Mouse (Mus musculus) embryonic facial prominence, embryonic 13.5 days (tissue): Measurements from ENCODE around the gene Eml4. TPM values are rescaled to one million over a fixed set of nuclear protein-coding genes. Genes with fewer than 3 reads are reported as not detected.

ENCODE experiments used
- ATAC-seq: fragments of 200-750 bp; cut with Nextera tagmentation; 2 replicates; pipeline ENCODE4 v1.8.0; 2017; ENCODE audit warnings: low read depth; ENCODE audit not compliant: insufficient number of reproducible peaks, insufficient read depth, low FRiP score, low TSS enrichment
- H3K27ac ChIP-seq: fragments of 300-500 bp; sonication (generic); 2 replicates; pipeline ENCODE4 v1.5.1; 2015; ENCODE audit warnings: moderate library complexity, mild to moderate bottlenecking, inconsistent platforms
- H3K27me3 ChIP-seq: fragments of 300-500 bp; sonication (generic); 2 replicates; pipeline ENCODE4 v1.6.1; 2015; ENCODE audit warnings: mild to moderate bottlenecking, inconsistent platforms
- H3K36me3 ChIP-seq: fragments of 300-500 bp; sonication (generic); 2 replicates; pipeline ENCODE4 v1.6.1; 2015; ENCODE audit warnings: mild to moderate bottlenecking, inconsistent platforms
- H3K4me1 ChIP-seq: fragments of 300-500 bp; sonication (generic); 2 replicates; pipeline ENCODE4 v1.6.1; 2015; ENCODE audit warnings: inconsistent platforms
- H3K4me2 ChIP-seq: fragments of 300-500 bp; sonication (generic); 2 replicates; pipeline ENCODE4 v1.6.1; 2015; ENCODE audit warnings: moderate library complexity, mild to moderate bottlenecking, inconsistent platforms
- H3K4me3 ChIP-seq: fragments of 300-500 bp; sonication (generic); 2 replicates; pipeline ENCODE4 v1.5.1; 2015; ENCODE audit warnings: mild to moderate bottlenecking, inconsistent platforms
- H3K9ac ChIP-seq: fragments of 300-500 bp; sonication (generic); 2 replicates; pipeline ENCODE4 v1.6.1; 2015; ENCODE audit warnings: mild to moderate bottlenecking, inconsistent platforms
- H3K9me3 ChIP-seq: fragments of 300-500 bp; sonication (generic); 2 replicates; pipeline ENCODE4 v1.6.1; 2016; ENCODE audit warnings: inconsistent platforms
- WGBS: fragments of 180-500 bp; shearing (Covaris S2); methylation state at CpG from one replicate; pipeline ENCODE4 v1.1.7; 2015; ENCODE audit warnings: mixed read lengths; 5-methylcytosine and 5-hydroxymethylcytosine counted together
- polyA plus RNA-seq: library from polyadenylated mRNA; unstranded; fragments of >200 nt; fragmentation: Nextera tagmentation; extraction: Ambion mirVana; gene quantifications from 2 replicates; pipeline ENCODE4 v1.2.1, GENCODE M21; 2015

The Eml4 gene
- polyA plus RNA-seq, 1 experiment from 2014 or later: 41.6 TPM

GRCm38 (mm10) chr17:83394013-83394412 lies 43.3 kb downstream of the Eml4 start:
- H3K27ac ChIP-seq: no peak overlapping the region
- WGBS: 86% methylated on average over 3 of the region's 3 CpGs

GRCm38 (mm10) chr17:83397571-83398100 lies 46.9 kb downstream of the Eml4 start:
- Histone ChIP-seq H3K9me3 (no peaks in the 10 kb centered on the region), H3K4me1 (peaks cover 19% of the 10 kb centered on the region), H3K9ac (no peak overlapping the region), H3K4me2 (no peak overlapping the region), H3K36me3 (no peaks in the 10 kb centered on the region), H3K27ac (peak overlapping the region; percentile 1; the same call in 1 of the 2 replicates), H3K27me3 (no peaks in the 10 kb centered on the region), H3K4me3 (no peak overlapping the region)
- 31% methylated on average over 6 of the region's 6 CpGs for WGBS
- no peak for ATAC-seq

More at GRCm38 (mm10) chr17:83394013-83394412, 43.3 kb downstream of the Eml4 start:
- no peak overlapping the region for H3K9ac ChIP-seq
- H3K9me3 ChIP-seq: no peaks in the 10 kb centered on the region
- no peak for ATAC-seq
- no peak overlapping the region for H3K4me3 ChIP-seq
- H3K27me3 ChIP-seq: no peaks in the 10 kb centered on the region
- no peaks in the 10 kb centered on the region for H3K36me3 ChIP-seq
- H3K4me1 ChIP-seq: peaks cover 7% of the 10 kb centered on the region
- no peak overlapping the region for H3K4me2 ChIP-seq

DNA sequence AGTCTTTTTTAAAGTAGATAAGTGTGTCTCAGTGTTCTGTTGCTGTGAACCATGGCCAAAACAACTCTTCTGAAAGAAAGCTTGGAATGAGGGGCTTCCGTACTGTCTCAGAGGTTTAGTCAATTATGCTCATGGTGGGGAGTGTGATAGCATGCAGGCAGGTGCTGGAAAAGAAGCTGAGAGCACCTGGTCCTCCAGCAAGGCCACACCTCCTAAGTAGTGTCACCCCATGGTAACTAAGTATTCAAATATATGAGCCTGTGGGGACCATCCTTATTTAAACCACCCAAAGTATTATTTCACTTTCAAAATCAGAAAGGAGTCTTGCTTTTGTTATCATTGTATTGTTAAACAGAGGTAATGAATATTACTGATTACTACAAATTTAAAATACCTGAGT lies 48.0 kb downstream of the Eml4 start:
- H3K4me1 ChIP-seq: peaks cover 19% of the 10 kb centered on the region
- no peak overlapping the region for H3K27ac ChIP-seq
- no peaks in the 10 kb centered on the region for H3K27me3 ChIP-seq
- no peak overlapping the region for H3K9ac ChIP-seq
- H3K36me3 ChIP-seq: peaks cover 8% of the 10 kb centered on the region
- no peak for ATAC-seq
- WGBS: 88% methylated on average over 1 of the region's 1 CpGs
- H3K9me3 ChIP-seq: no peaks in the 10 kb centered on the region
- H3K4me3 ChIP-seq: no peak overlapping the region
- no peak overlapping the region for H3K4me2 ChIP-seq

- WGBS: 86% methylated on average over 4 of the region's 4 CpGs
- Histone ChIP-seq H3K4me2 (no peak overlapping the region), H3K27me3 (no peaks in the 10 kb centered on the region), H3K27ac (no peak overlapping the region), H3K4me1 (no peaks in the 10 kb centered on the region), H3K9me3 (no peaks in the 10 kb centered on the region), H3K36me3 (peaks cover 30% of the 10 kb centered on the region), H3K9ac (no peak overlapping the region), H3K4me3 (no peak overlapping the region)
- ATAC-seq: no peak
These were observed 79.9 kb downstream of the Eml4 start for GRCm38 (mm10) chr17:83430607-83431006.

DNA sequence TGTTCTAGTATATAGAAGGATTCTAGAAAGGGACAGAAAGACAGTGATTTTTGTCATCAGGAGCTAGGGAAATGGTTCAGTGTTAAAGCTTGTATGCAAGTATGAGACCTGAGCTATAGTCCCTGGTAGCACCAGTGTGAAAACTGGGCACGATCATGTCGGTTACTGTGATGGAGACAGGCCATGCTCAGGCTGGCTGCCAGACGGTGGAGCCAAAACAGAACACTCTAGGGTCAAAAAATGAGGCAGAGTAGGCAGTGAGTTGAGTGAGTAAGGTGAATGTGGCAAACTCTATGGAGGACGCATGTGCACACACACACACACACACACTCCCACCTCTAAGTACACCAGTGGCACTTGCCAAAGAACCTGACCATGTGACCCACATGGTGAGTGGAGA lies 92.7 kb downstream of the Eml4 start:
- Histone ChIP-seq H3K4me1 (no peaks in the 10 kb centered on the region), H3K27ac (no peak overlapping the region), H3K36me3 (peaks cover 36% of the 10 kb centered on the region), H3K27me3 (no peaks in the 10 kb centered on the region), H3K4me2 (no peak overlapping the region), H3K9me3 (no peaks in the 10 kb centered on the region), H3K4me3 (no peak overlapping the region), H3K9ac (no peak overlapping the region)
- WGBS: 87% methylated on average over 4 of the region's 4 CpGs
- no peak for ATAC-seq

DNA sequence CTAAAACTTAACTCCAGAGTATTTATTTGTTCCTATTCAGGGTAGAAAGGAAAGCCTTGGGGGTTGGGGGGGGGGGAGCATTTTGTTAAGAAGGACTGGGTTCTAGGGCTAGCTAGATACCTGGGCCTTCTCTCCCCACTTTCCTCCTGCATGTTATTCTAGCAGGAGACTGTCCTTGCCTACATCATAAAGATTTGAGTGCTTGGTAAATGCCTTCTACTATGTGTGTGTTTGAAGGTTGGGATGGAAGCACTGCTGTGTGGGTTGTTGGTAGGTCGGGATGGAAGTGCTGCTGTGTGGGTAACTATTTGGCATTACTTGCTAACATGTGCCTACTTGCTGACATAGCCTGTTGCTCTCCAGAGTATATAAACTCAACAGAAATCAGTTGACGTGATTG lies 98.9 kb downstream of the Eml4 start:
- Histone ChIP-seq H3K9ac (no peak overlapping the region), H3K4me2 (no peak overlapping the region), H3K9me3 (no peaks in the 10 kb centered on the region), H3K27ac (no peak overlapping the region), H3K4me1 (no peaks in the 10 kb centered on the region), H3K4me3 (no peak overlapping the region), H3K27me3 (no peaks in the 10 kb centered on the region), H3K36me3 (peaks cover 62% of the 10 kb centered on the region)
- no peak for ATAC-seq
- 80% methylated on average over 2 of the region's 2 CpGs for WGBS

DNA sequence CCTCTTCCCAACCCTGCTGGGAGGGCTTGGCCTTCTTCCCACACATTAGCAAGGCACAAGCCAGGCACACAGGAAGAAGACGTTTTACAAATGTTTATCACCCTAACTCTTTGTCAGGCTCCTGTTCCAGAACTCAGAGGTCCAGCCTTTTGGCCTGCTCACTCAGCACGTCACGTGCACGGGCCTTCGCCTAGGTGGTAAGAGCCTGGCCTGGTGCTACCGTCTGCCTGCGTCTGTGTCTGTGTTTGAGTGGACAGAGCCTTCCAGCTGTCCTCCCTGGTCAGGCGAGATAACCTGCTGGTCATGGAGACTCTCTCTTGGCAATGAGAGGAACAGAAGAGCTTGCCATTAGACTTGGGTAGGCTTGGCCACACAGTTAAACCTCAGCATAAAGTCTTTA lies 100.6 kb downstream of the Eml4 start:
- 88% methylated on average over 8 of the region's 8 CpGs for WGBS
- H3K36me3 ChIP-seq: peaks cover 75% of the 10 kb centered on the region

DNA sequence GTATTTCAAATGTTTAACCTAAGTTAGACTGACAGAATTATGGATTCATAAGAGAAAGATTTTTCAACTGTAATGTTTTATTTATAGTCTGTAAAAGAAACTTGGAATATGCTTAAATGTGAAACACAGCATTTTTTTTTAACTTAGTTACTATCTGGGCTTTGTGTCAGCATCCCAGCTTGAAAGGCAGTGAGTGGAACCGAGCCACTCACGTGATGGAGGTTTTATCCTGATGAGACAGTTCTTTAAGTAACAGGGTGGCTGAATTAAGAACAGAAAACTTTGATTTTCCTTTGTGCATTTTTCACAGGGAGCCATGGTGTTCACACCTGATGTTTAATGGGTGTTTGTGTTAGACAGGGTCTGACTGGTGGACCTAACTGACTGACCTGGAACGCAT lies 101.1 kb downstream of the Eml4 start:
- H3K27me3 ChIP-seq: no peaks in the 10 kb centered on the region
- peaks cover 78% of the 10 kb centered on the region for H3K36me3 ChIP-seq
- H3K9me3 ChIP-seq: no peaks in the 10 kb centered on the region
- H3K27ac ChIP-seq: no peak overlapping the region
- 94% methylated on average over 3 of the region's 3 CpGs for WGBS
- H3K9ac ChIP-seq: no peak overlapping the region
- no peaks in the 10 kb centered on the region for H3K4me1 ChIP-seq
- no peak overlapping the region for H3K4me2 ChIP-seq
- no peak overlapping the region for H3K4me3 ChIP-seq
- ATAC-seq: no peak

More for the DNA sequence above, 100.6 kb downstream of the Eml4 start:
- H3K4me2 ChIP-seq: no peak overlapping the region
- H3K27me3 ChIP-seq: no peaks in the 10 kb centered on the region
- ATAC-seq: no peak
- H3K9ac ChIP-seq: no peak overlapping the region
- no peaks in the 10 kb centered on the region for H3K9me3 ChIP-seq
- no peak overlapping the region for H3K27ac ChIP-seq
- no peaks in the 10 kb centered on the region for H3K4me1 ChIP-seq
- no peak overlapping the region for H3K4me3 ChIP-seq

DNA sequence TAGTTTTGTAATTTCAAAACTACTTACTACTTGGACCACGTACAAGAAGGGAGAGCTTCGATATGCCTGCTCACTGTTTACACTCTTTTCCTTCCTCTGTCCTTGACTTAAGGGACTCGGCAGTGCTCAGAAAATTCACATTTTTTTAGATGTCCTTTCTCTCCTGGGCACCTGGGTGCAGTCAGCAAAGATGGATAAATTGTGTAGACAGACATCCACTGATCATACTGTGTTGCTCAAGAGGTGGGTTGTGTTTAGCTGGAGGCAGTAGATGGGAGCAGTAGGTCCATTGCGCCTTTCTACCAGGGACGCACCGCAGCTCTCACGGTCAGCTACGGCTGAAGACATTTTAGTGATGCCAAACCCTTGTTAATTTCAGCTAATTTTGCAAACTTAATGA lies 101.7 kb downstream of the Eml4 start:
- 96% methylated on average over 8 of the region's 8 CpGs for WGBS

GRCm38 (mm10) chr17:83453587-83453986 lies 102.9 kb downstream of the Eml4 start:
- 88% methylated on average over 5 of the region's 5 CpGs for WGBS
- Histone ChIP-seq H3K27ac (no peak overlapping the region), H3K36me3 (peaks cover 84% of the 10 kb centered on the region)

More for the DNA sequence above, 101.7 kb downstream of the Eml4 start:
- Histone ChIP-seq H3K9ac (no peak overlapping the region), H3K4me3 (no peak overlapping the region), H3K4me2 (no peak overlapping the region), H3K9me3 (no peaks in the 10 kb centered on the region), H3K4me1 (no peaks in the 10 kb centered on the region), H3K36me3 (peaks cover 81% of the 10 kb centered on the region), H3K27ac (no peak overlapping the region), H3K27me3 (no peaks in the 10 kb centered on the region)
- no peak for ATAC-seq

DNA sequence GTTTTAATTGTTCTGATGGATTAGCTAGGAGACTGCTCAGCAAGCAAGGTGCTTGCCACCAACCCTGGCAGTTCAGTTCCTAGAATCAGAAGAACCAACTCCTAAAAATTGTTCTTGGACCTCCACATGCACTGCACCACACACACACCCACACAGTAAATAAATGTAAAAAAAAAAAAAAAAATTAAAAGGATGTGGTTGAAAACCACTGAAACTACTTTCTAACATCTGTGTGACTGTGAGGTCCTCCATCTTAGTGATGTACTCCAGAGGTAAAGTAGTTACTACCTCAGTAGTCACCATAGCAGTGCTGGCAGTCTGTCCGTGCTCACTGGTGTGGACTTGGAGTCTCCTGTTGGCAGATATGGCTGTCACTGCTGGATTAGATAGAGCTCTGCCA lies 106.5 kb downstream of the Eml4 start:
- no peak overlapping the region for H3K4me2 ChIP-seq
- ATAC-seq: no peak
- H3K4me1 ChIP-seq: no peaks in the 10 kb centered on the region
- peaks cover 88% of the 10 kb centered on the region for H3K36me3 ChIP-seq
- H3K9ac ChIP-seq: no peak overlapping the region
- 97% methylated on average over 1 of the region's 1 CpGs for WGBS
- no peak overlapping the region for H3K4me3 ChIP-seq
- H3K9me3 ChIP-seq: no peaks in the 10 kb centered on the region
- H3K27ac ChIP-seq: no peak overlapping the region
- no peaks in the 10 kb centered on the region for H3K27me3 ChIP-seq

More at GRCm38 (mm10) chr17:83453587-83453986, 102.9 kb downstream of the Eml4 start:
- no peak for ATAC-seq
- Histone ChIP-seq H3K9ac (no peak overlapping the region), H3K4me3 (no peak overlapping the region), H3K4me2 (no peak overlapping the region), H3K9me3 (no peaks in the 10 kb centered on the region), H3K27me3 (no peaks in the 10 kb centered on the region), H3K4me1 (no peaks in the 10 kb centered on the region)

GRCm38 (mm10) chr17:83465969-83466368 lies 115.2 kb downstream of the Eml4 start:
- Histone ChIP-seq H3K27me3 (no peaks in the 10 kb centered on the region), H3K36me3 (peaks cover 73% of the 10 kb centered on the region), H3K4me1 (no peaks in the 10 kb centered on the region), H3K4me3 (no peak overlapping the region), H3K4me2 (no peak overlapping the region), H3K9me3 (no peaks in the 10 kb centered on the region), H3K27ac (no peak overlapping the region), H3K9ac (no peak overlapping the region)
- no peak for ATAC-seq
- WGBS: 86% methylated on average over 5 of the region's 5 CpGs
